Mouse (Mus musculus) bone marrow, adult 2 months (tissue): ENCODE measurements around the gene Wrnip1.

Experiments
- CTCF ChIP-seq: fragments of 200-500 bp; IDR thresholded peaks from 2 replicates; pipeline ENCODE4 v1.5.1; 2011; ENCODE audit warnings: low read length, control low read depth; ENCODE audit not compliant: control insufficient read depth, insufficient read depth
- POLR2A ChIP-seq: fragments of 200-500 bp; IDR thresholded peaks from 2 replicates; pipeline ENCODE4 v1.6.1; 2011; ENCODE audit warnings: low read depth, mild to moderate bottlenecking, control low read depth, low read length, borderline replicate concordance; ENCODE audit not compliant: control insufficient read depth

- peak; percentile 49 for TF ChIP-seq CTCF
- TF ChIP-seq POLR2A: no peak
Measured at GRCm38 (mm10) chr13:32827111-32827822, 25.4 kb downstream of the Wrnip1 start.
